Mouse (Mus musculus) embryo, embryonic 9.5 days (tissue): ENCODE results near the gene Usp48.
A peak's percentile ranks its signal among the peaks of the same experiment; 100 is the strongest.

Experiments used
- DNase-seq: peaks from one replicate; pipeline ENCODE4 v3.0.0-alpha.2; 2017; ENCODE audit errors: extremely low spot score

Usp48 gene

GRCm38 (mm10) chr4:137661078-137661450 is 67.5 kb downstream of the Usp48 start:
- DNase-seq = no peak

GRCm38 (mm10) chr4:137661547-137661946 is 68.0 kb downstream of the Usp48 start:
- DNase-seq = no peak

- DNase-seq = no peak
These were observed 69.9 kb downstream of the Usp48 start for GRCm38 (mm10) chr4:137663491-137663890.

- peak; percentile 32 for DNase-seq
These were observed 71.0 kb downstream of the Usp48 start, which contains the start of gene Rap1gap for GRCm38 (mm10) chr4:137664433-137664979. Gene Rap1gap (plus strand): TSS chr4:137664726.

GRCm38 (mm10) chr4:137664980-137665675 is 71.6 kb downstream of the Usp48 start:
- DNase-seq = no peak

- no peak for DNase-seq
These were observed 72.2 kb downstream of the Usp48 start for GRCm38 (mm10) chr4:137665791-137666190.

- no peak for DNase-seq
These were observed 72.9 kb downstream of the Usp48 start for GRCm38 (mm10) chr4:137666283-137666957.

- no peak for DNase-seq
These were observed 73.4 kb downstream of the Usp48 start for GRCm38 (mm10) chr4:137666958-137667345.

GRCm38 (mm10) chr4:137667747-137668146 is 74.2 kb downstream of the Usp48 start:
- DNase-seq = no peak

GRCm38 (mm10) chr4:137671711-137672500 is 78.4 kb downstream of the Usp48 start:
- no peak for DNase-seq

- no peak for DNase-seq
These were observed 82.0 kb downstream of the Usp48 start for GRCm38 (mm10) chr4:137675566-137675965.

- peak; percentile 75 for DNase-seq
These were observed 82.5 kb downstream of the Usp48 start for GRCm38 (mm10) chr4:137676057-137676456.

GRCm38 (mm10) chr4:137676700-137677484 is 83.3 kb downstream of the Usp48 start:
- no peak for DNase-seq

- DNase-seq = no peak
These were observed 84.4 kb downstream of the Usp48 start for GRCm38 (mm10) chr4:137677906-137678305.

GRCm38 (mm10) chr4:137678568-137678967 is 85.0 kb downstream of the Usp48 start:
- no peak for DNase-seq

- no peak for DNase-seq
These were observed 86.5 kb downstream of the Usp48 start for GRCm38 (mm10) chr4:137679979-137680550.

GRCm38 (mm10) chr4:137680721-137681120 is 87.2 kb downstream of the Usp48 start:
- DNase-seq = no peak

- peak; percentile 19 for DNase-seq
These were observed 88.0 kb downstream of the Usp48 start for GRCm38 (mm10) chr4:137681408-137682104.

GRCm38 (mm10) chr4:137682961-137683453 is 89.5 kb downstream of the Usp48 start:
- peak; percentile 57 for DNase-seq

GRCm38 (mm10) chr4:137684830-137685343 is 91.3 kb downstream of the Usp48 start:
- no peak for DNase-seq
